ENCODE assay signal across 20 mouse cellular contexts in the genomic region with DNA sequence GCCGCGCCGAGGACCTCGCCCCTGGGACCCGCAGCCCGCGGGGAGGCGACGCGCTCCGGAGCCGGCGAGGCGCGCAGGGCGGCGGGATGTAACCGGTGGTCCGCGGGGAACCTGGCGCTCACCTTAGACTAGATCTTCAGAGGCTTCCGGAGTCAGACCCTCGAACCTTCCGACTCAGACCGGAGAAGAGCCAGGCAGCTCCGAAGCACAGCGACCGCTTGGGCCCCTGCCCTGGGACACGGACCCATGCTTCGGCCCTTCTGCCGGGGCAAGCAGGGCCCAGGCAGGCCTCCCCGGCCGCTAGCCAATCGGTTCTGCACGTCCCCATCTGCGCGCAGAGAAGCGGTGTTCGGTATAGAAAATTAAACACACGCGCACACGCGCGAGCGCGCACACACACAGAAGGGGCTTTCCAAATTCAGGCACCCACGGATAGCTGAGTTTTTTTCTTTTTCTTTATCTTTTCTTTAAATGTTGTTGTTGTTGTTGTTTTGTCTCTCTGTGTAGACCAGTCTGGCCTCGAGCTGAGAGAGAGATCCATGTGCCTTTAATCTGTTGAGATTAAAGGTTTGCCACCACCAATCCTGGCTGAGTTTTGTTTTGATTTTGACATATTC. TPM values are rescaled to one million over a fixed set of nuclear protein-coding genes. Genes with fewer than 3 reads are reported as not detected.
DNase-seq lines count a peak whose midpoint lies in the region; ATAC-seq lines count a peak whose summit lies in the region.
"Had no signal": no experiment of that assay in that cellular context is flagged by ENCODE, and none has a peak within 500 bp of the region (broad histone marks: within the 10 kb centered on the region; RNA-seq: fewer than 3 reads in every experiment).

No protein-coding gene starts in this region.

- peak; percentile 56 for DNase-seq in embryo, embryonic 9.5 days (ENCODE audit: extremely low spot score)
- no peak for DNase-seq in embryo, embryonic 10.5 days (ENCODE audit: low spot score)
- DNase-seq in midbrain, embryonic 10.5 days (ENCODE audit: low spot score): peak; percentile 59
- no peak for DNase-seq in embryonic facial prominence, embryonic 14.5 days (ENCODE audit: low spot score)
- peak; percentile 59 for DNase-seq in retina, postnatal 1 day
- no peak for DNase-seq in gastrocnemius, postnatal 25 days
- DNase-seq in cerebellum, adult 8-10 months: no peak
- DNase-seq: cerebellum, adult 2 months; gastrocnemius, adult 2 months had no signal

- peaks cover 100% of the 10 kb centered on the region for H3K27me3 ChIP-seq in midbrain, embryonic 10.5 days (ENCODE audit: low read depth, poor library complexity, severe bottlenecking)
- H3K27me3 ChIP-seq in midbrain, embryonic 16.5 days (ENCODE audit: control insufficient read depth, insufficient read depth, low read depth, low read length): peaks cover 68% of the 10 kb centered on the region
- H3K27me3 ChIP-seq in embryonic facial prominence, embryonic 14.5 days (replicated peaks; ENCODE audit: control insufficient read depth, insufficient read depth, low read length): peaks cover 98% of the 10 kb centered on the region

- H3K4me3 ChIP-seq in midbrain, embryonic 10.5 days: peak overlapping the region; percentile 28; the same call in 1 of the 2 replicates
- no peak overlapping the region for H3K4me3 ChIP-seq in midbrain, embryonic 16.5 days (ENCODE audit: low read depth, low read length)
- peak overlapping the region; percentile 18; the same call in 1 of the 2 replicates for H3K4me3 ChIP-seq in embryonic facial prominence, embryonic 14.5 days (ENCODE audit: low read depth, low read length)
- H3K4me3 ChIP-seq: erythroblast, embryonic 14.5 days; gastrocnemius, adult 2 months; hindbrain, embryonic 15.5 days; myocyte had no signal

- H3K27ac ChIP-seq in midbrain, embryonic 10.5 days (replicated peaks): no peak overlapping the region
- no peak overlapping the region for H3K27ac ChIP-seq in midbrain, embryonic 16.5 days (ENCODE audit: low read length)
- no peak overlapping the region for H3K27ac ChIP-seq in embryonic facial prominence, embryonic 14.5 days (replicated peaks; ENCODE audit: low read depth, low read length)
- H3K27ac ChIP-seq: gastrocnemius, adult 2 months; hindbrain, embryonic 15.5 days; macrophage had no signal

- no peaks in the 10 kb centered on the region for H3K36me3 ChIP-seq in midbrain, embryonic 10.5 days
- H3K36me3 ChIP-seq in midbrain, embryonic 16.5 days (ENCODE audit: control insufficient read depth, insufficient read depth, low read length): no peaks in the 10 kb centered on the region
- H3K36me3 ChIP-seq in embryonic facial prominence, embryonic 14.5 days (ENCODE audit: control insufficient read depth, insufficient read depth, low read length): no peaks in the 10 kb centered on the region
- H3K36me3 ChIP-seq: hindbrain, embryonic 15.5 days had no signal

- H3K4me1 ChIP-seq in midbrain, embryonic 10.5 days: peaks cover 28% of the 10 kb centered on the region
- H3K4me1 ChIP-seq in midbrain, embryonic 16.5 days (ENCODE audit: control insufficient read depth, insufficient read depth, low read length): peaks cover 7% of the 10 kb centered on the region; the same call in 1 of the 2 replicates
- no peaks in the 10 kb centered on the region for H3K4me1 ChIP-seq in embryonic facial prominence, embryonic 14.5 days (ENCODE audit: control insufficient read depth, insufficient read depth, low read length)

- WGBS in midbrain, embryonic 10.5 days: under 1% methylated on average over 48 of the region's 48 CpGs
- WGBS in midbrain, embryonic 16.5 days: under 1% methylated on average over 48 of the region's 48 CpGs
- 4% methylated on average over 40 of the region's 48 CpGs for WGBS in embryonic facial prominence, embryonic 14.5 days

- no peak for ATAC-seq in midbrain, embryonic 16.5 days
- ATAC-seq in embryonic facial prominence, embryonic 14.5 days (ENCODE audit: low read depth): no peak
- ATAC-seq: activated CD4-positive, CD25-positive, alpha-beta regulatory T cell, adult 4 months had no signal

- H3K9ac ChIP-seq in midbrain, embryonic 16.5 days (ENCODE audit: low read depth, low read length): no peak overlapping the region
- H3K9ac ChIP-seq in embryonic facial prominence, embryonic 14.5 days (ENCODE audit: low read depth, low read length): 0 out of 2 replicates have a peak overlapping the region, but pooled peaks have one; percentile 25
- H3K9ac ChIP-seq: hindbrain, embryonic 15.5 days had no signal

- H3K9me3 ChIP-seq in midbrain, embryonic 10.5 days (replicated peaks): no peaks in the 10 kb centered on the region
- H3K9me3 ChIP-seq in midbrain, embryonic 16.5 days (replicated peaks; ENCODE audit: control insufficient read depth, low read length, poor library complexity, severe bottlenecking): no peaks in the 10 kb centered on the region
- no peaks in the 10 kb centered on the region for H3K9me3 ChIP-seq in embryonic facial prominence, embryonic 14.5 days (ENCODE audit: control insufficient read depth, low read length)
- H3K9me3 ChIP-seq: hindbrain, embryonic 15.5 days had no signal

- H3K4me2 ChIP-seq in midbrain, embryonic 16.5 days (ENCODE audit: low read length): no peak overlapping the region
- H3K4me2 ChIP-seq in embryonic facial prominence, embryonic 14.5 days (ENCODE audit: low read depth, low read length): peak overlapping the region; percentile 35
- H3K4me2 ChIP-seq: heart, embryonic 11.5 days; hindbrain, embryonic 15.5 days had no signal

RNA-seq across cellular contexts. Expression of a gene that starts 10.9 kb away (rescaled TPM):
- polyA plus RNA-seq in midbrain, embryonic 10.5 days (2016; fragmentation: Nextera tagmentation; extraction: Ambion mirVana): 0.14 and 0.99 TPM in 2 replicates
- polyA plus RNA-seq in midbrain, embryonic 16.5 days (2015; fragmentation: Nextera tagmentation; extraction: Ambion mirVana): not detected in 2 replicates
- 3.4 and 3.6 TPM in 2 replicates for polyA plus RNA-seq in embryonic facial prominence, embryonic 14.5 days (2014; fragmentation: Nextera tagmentation; extraction: Ambion mirVana)
- not detected for total RNA-seq in gastrocnemius, postnatal 25 days (2021)
- total RNA-seq: gastrocnemius, adult 2 months; left cerebral cortex, postnatal 25 days; MEL had no signal
- polyA plus RNA-seq: activated CD4-positive, CD25-positive, alpha-beta regulatory T cell, adult 4 months; cerebellum, adult 2 months; erythroblast, embryonic 14.5 days; heart, embryonic 11.5 days; hindbrain, embryonic 15.5 days; kidney, embryonic 14.5 days; liver, embryonic 16.5 days; macrophage; myocyte had no signal

Comparison
In these comparisons a context has a peak if more than half of its experiments do, and no peak if none do; other contexts are left out.
1. DNase-seq: peak in embryo, embryonic 9.5 days (single experiment), midbrain, embryonic 10.5 days (single experiment) and retina, postnatal 1 day (single experiment); none in embryo, embryonic 10.5 days (single experiment), embryonic facial prominence, embryonic 14.5 days (single experiment), gastrocnemius, postnatal 25 days (single experiment) and cerebellum, adult 8-10 months (single experiment).